Mouse (Mus musculus): ENCODE measurements around the gene Atl3.

DNA sequence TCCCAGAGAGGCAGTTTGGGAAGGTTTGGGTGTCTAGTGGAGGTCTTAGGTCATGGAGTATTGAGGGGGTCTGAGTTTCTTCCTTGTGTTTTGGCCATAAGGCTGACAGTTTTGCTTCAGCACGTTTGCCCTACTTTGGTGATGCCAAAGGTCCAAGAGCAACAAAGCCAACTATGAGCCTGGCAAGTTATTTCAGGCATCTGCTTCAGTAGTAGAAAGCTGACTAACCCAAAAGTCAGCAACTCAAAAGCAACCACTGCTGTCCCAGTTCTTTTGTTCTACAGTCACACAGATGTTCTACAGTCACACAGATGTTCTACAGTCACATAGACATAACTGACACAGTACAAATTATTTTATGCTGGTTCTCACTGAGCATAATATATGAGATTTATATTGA, 48.2 kb upstream of the Atl3 start:
- TF ChIP-seq POLR2AphosphoS5 (IDR thresholded peaks at IDR 0.05; ENCODE audit: insufficient replicate concordance, low read depth, low read length) (no peak), GATA1 (IDR thresholded peaks at IDR 0.05; ENCODE audit: borderline replicate concordance, low read length) (no peak)

Data from G1E (cell line).